Comparison of ENCODE assay signal across 27 mouse cellular contexts in genomic region chr9:72166084-72166483, GRCm38 (mm10).
"Had no signal": no experiment of that assay in that cellular context is flagged by ENCODE, and none has a peak within 500 bp of the region (broad histone marks: within the 10 kb centered on the region; RNA-seq: fewer than 3 reads in every experiment).

No protein-coding gene starts in this region.

- ATAC-seq: hindbrain, embryonic 16.5 days; inflammation-experienced regulatory T-cells, adult 6 months; intestine, embryonic 15.5 days; intestine, postnatal 0 days; liver, embryonic 12.5 days had no signal

- H3K4me2 ChIP-seq: heart, embryonic 11.5 days; hindbrain, embryonic 12.5 days; hindbrain, embryonic 14.5 days; intestine, embryonic 15.5 days; kidney, embryonic 15.5 days; limb, embryonic 13.5 days; limb, embryonic 15.5 days; liver, embryonic 12.5 days had no signal

- H3K27ac ChIP-seq: gastrocnemius, adult 2 months; heart, adult 2 months; hindbrain, embryonic 10.5 days; hindbrain, embryonic 12.5 days; hindbrain, embryonic 14.5 days; intestine, embryonic 15.5 days; kidney, embryonic 15.5 days; kidney, postnatal 0 days; limb, embryonic 13.5 days; limb, embryonic 15.5 days; liver, embryonic 12.5 days; liver, embryonic 14.5 days had no signal

- H3K27me3 ChIP-seq: hindbrain, embryonic 12.5 days; intestine, embryonic 15.5 days; kidney, embryonic 15.5 days; limb, embryonic 13.5 days; limb, embryonic 15.5 days; liver, embryonic 12.5 days had no signal

- H3K36me3 ChIP-seq: hindbrain, embryonic 10.5 days; hindbrain, embryonic 12.5 days; intestine, embryonic 15.5 days; kidney, embryonic 15.5 days; limb, embryonic 13.5 days; limb, embryonic 15.5 days; liver, embryonic 12.5 days had no signal

- H3K9ac ChIP-seq: hindbrain, embryonic 12.5 days; hindbrain, embryonic 14.5 days; intestine, embryonic 15.5 days; kidney, embryonic 15.5 days; limb, embryonic 13.5 days; limb, embryonic 15.5 days; liver, embryonic 12.5 days; liver, embryonic 14.5 days had no signal

- DNase-seq: gastrocnemius, adult 2 months; gastrocnemius, postnatal 10 days; gastrocnemius, postnatal 25 days; heart, adult 2 months; heart, postnatal 10 days; heart, postnatal 4 days; kidney, adult 18-20 months; kidney, adult 9 months; kidney, postnatal 14 days; kidney, postnatal 36 days; layer of hippocampus, adult 9-11 months; layer of hippocampus, postnatal 36 days; left cerebral cortex, postnatal 4 days had no signal

- H3K9me3 ChIP-seq: hindbrain, embryonic 10.5 days; hindbrain, embryonic 12.5 days; intestine, embryonic 15.5 days; kidney, embryonic 15.5 days; limb, embryonic 13.5 days; limb, embryonic 15.5 days; liver, embryonic 12.5 days had no signal

- H3K4me3 ChIP-seq: gastrocnemius, adult 2 months; heart, adult 2 months; hindbrain, embryonic 10.5 days; hindbrain, embryonic 12.5 days; intestine, embryonic 15.5 days; kidney, embryonic 15.5 days; limb, embryonic 13.5 days; limb, embryonic 15.5 days; liver, embryonic 12.5 days had no signal
